Mouse (Mus musculus) liver, adult 2 months (tissue): ENCODE measurements at regions not wholly inside any gene's neighbourhood (a gene's known extent, or its start where the extent isn't known, plus 50 kb on each side); places are given as distances from the start of the nearest gene placed in this dataset.

Experiments
- DNase-seq: peaks from one replicate; pipeline ENCODE4 v3.0.0-alpha.2; 2011; ENCODE audit warnings: low read depth, low spot score; ENCODE audit errors: extremely low read depth
- H3K27ac ChIP-seq: fragments of 200-500 bp; replicated peaks from 2 replicates; pipeline ENCODE4 v1.5.1; 2012; ENCODE audit warnings: low read depth, mild to moderate bottlenecking, control low read depth, inconsistent platforms, low read length; ENCODE audit not compliant: insufficient read depth
- H3K27me3 ChIP-seq: fragments of 200-500 bp; 2 replicates; pipeline ENCODE4 v1.6.1; 2012; ENCODE audit warnings: mild to moderate bottlenecking, moderate library complexity, low read length, inconsistent platforms; ENCODE audit not compliant: control insufficient read depth, insufficient read depth
- H3K36me3 ChIP-seq: fragments of 200-500 bp; 2 replicates; pipeline ENCODE4 v1.6.1; 2012; ENCODE audit warnings: low read length, inconsistent platforms; ENCODE audit not compliant: control insufficient read depth, insufficient read depth
- H3K4me1 ChIP-seq: fragments of 200-500 bp; 2 replicates; pipeline ENCODE4 v1.6.1; 2011; ENCODE audit warnings: low read length; ENCODE audit not compliant: control insufficient read depth, insufficient read depth
- H3K4me3 ChIP-seq: fragments of 200-500 bp; 2 replicates; pipeline ENCODE4 v1.5.1; 2011; ENCODE audit warnings: low read depth, mild to moderate bottlenecking, control low read depth, low read length, moderate library complexity; ENCODE audit not compliant: insufficient read depth
- H3K79me2 ChIP-seq: fragments of 200-500 bp; 2 replicates; pipeline ENCODE4 v1.6.1; 2012; ENCODE audit warnings: inconsistent platforms, mild to moderate bottlenecking, low read length, moderate library complexity; ENCODE audit not compliant: control insufficient read depth, insufficient read depth
- H3K9ac ChIP-seq: fragments of 200-500 bp; 2 replicates; pipeline ENCODE4 v1.6.1; 2012; ENCODE audit warnings: low read depth, mild to moderate bottlenecking, control low read depth, inconsistent platforms, low read length
- CTCF ChIP-seq: fragments of 200-500 bp; IDR thresholded peaks from 2 replicates; pipeline ENCODE4 v1.5.1; 2011; ENCODE audit warnings: low read depth, low read length, control low read depth
- POLR2A ChIP-seq: fragments of 200-500 bp; IDR thresholded peaks from 2 replicates; pipeline ENCODE4 v1.6.1; 2011; ENCODE audit warnings: low read length, control low read depth; ENCODE audit not compliant: insufficient read depth; ENCODE audit errors: extremely low read depth
- WGBS: fragments of 180-500 bp; shearing (Covaris S2); methylation state at CpG from one replicate; pipeline ENCODE4 v1.1.7; 2018; 5-methylcytosine and 5-hydroxymethylcytosine counted together

- Histone ChIP-seq H3K27me3 (no peaks in the 10 kb centered on the region), H3K4me1 (no peaks in the 10 kb centered on the region), H3K79me2 (no peaks in the 10 kb centered on the region), H3K27ac (no peak overlapping the region), H3K36me3 (no peaks in the 10 kb centered on the region), H3K9ac (no peak overlapping the region), H3K4me3 (no peak overlapping the region)
- no peak for TF ChIP-seq POLR2A
- TF ChIP-seq CTCF, result no peak
- 82% methylated on average over 8 of the region's 8 CpGs for WGBS
- DNase-seq, result no peak
These were observed 364.8 kb upstream of the 3110018I06Rik start for GRCm38 (mm10) chr12:107123661-107124060.

- no peak for DNase-seq
- WGBS, result 93% methylated on average over 17 of the region's 17 CpGs
- TF ChIP-seq CTCF, result no peak
- no peak for TF ChIP-seq POLR2A
These were observed 364.1 kb upstream of the 3110018I06Rik start for GRCm38 (mm10) chr12:107124263-107124885.

GRCm38 (mm10) chr12:107125201-107125600, 363.2 kb upstream of the 3110018I06Rik start:
- DNase-seq, result no peak
- no peak overlapping the region for H3K27ac ChIP-seq
- no peaks in the 10 kb centered on the region for H3K4me1 ChIP-seq
- H3K27me3 ChIP-seq, result no peaks in the 10 kb centered on the region
- H3K79me2 ChIP-seq, result no peaks in the 10 kb centered on the region
- H3K4me3 ChIP-seq, result no peak overlapping the region
- 40% methylated on average over 7 of the region's 7 CpGs for WGBS
- no peak overlapping the region for H3K9ac ChIP-seq
- H3K36me3 ChIP-seq, result no peaks in the 10 kb centered on the region
- no peak for TF ChIP-seq CTCF
- TF ChIP-seq POLR2A, result no peak

More at GRCm38 (mm10) chr12:107124263-107124885, 364.1 kb upstream of the 3110018I06Rik start:
- no peaks in the 10 kb centered on the region for H3K27me3 ChIP-seq
- no peak overlapping the region for H3K9ac ChIP-seq
- no peaks in the 10 kb centered on the region for H3K79me2 ChIP-seq
- no peaks in the 10 kb centered on the region for H3K4me1 ChIP-seq
- H3K36me3 ChIP-seq, result no peaks in the 10 kb centered on the region
- no peak overlapping the region for H3K27ac ChIP-seq
- H3K4me3 ChIP-seq, result no peak overlapping the region

- Histone ChIP-seq H3K4me1 (no peaks in the 10 kb centered on the region), H3K79me2 (no peaks in the 10 kb centered on the region), H3K27me3 (no peaks in the 10 kb centered on the region), H3K36me3 (no peaks in the 10 kb centered on the region), H3K27ac (no peak overlapping the region), H3K9ac (no peak overlapping the region), H3K4me3 (no peak overlapping the region)
- DNase-seq, result no peak
- TF ChIP-seq CTCF, result no peak
- no peak for TF ChIP-seq POLR2A
- WGBS, result 79% methylated on average over 10 of the region's 10 CpGs
These were observed 362.4 kb upstream of the 3110018I06Rik start for GRCm38 (mm10) chr12:107126056-107126455.

- Histone ChIP-seq H3K36me3 (no peaks in the 10 kb centered on the region), H3K27ac (no peak overlapping the region), H3K27me3 (no peaks in the 10 kb centered on the region), H3K9ac (no peak overlapping the region), H3K79me2 (no peaks in the 10 kb centered on the region), H3K4me3 (no peak overlapping the region), H3K4me1 (no peaks in the 10 kb centered on the region)
- no peak for TF ChIP-seq POLR2A
- no peak for TF ChIP-seq CTCF
- no peak for DNase-seq
- 77% methylated on average over 3 of the region's 3 CpGs for WGBS
These were observed 360.8 kb upstream of the 3110018I06Rik start for GRCm38 (mm10) chr12:107127591-107127990.

- no peaks in the 10 kb centered on the region for H3K79me2 ChIP-seq
- TF ChIP-seq CTCF, result no peak
- no peak for TF ChIP-seq POLR2A
- H3K36me3 ChIP-seq, result no peaks in the 10 kb centered on the region
- H3K4me1 ChIP-seq, result no peaks in the 10 kb centered on the region
- H3K27me3 ChIP-seq, result no peaks in the 10 kb centered on the region
- DNase-seq, result no peak
- no peak overlapping the region for H3K9ac ChIP-seq
- WGBS, result 64% methylated on average over 6 of the region's 6 CpGs
- no peak overlapping the region for H3K27ac ChIP-seq
- no peak overlapping the region for H3K4me3 ChIP-seq
These were observed 359.2 kb upstream of the 3110018I06Rik start for GRCm38 (mm10) chr12:107129232-107129631.
